Mouse (Mus musculus) lung, postnatal 0 days (tissue): ENCODE measurements around the gene Extl1.

ENCODE experiments used
- CTCF ChIP-seq: IDR thresholded peaks from 2 replicates; pipeline ENCODE4 v1.5.1; 2016; ENCODE audit warnings: antibody characterized with exemption, mild to moderate bottlenecking
- EP300 ChIP-seq: IDR thresholded peaks from 2 replicates; pipeline ENCODE4 v1.6.1; 2016; ENCODE audit warnings: antibody characterized with exemption, mild to moderate bottlenecking, control low read depth

- TF ChIP-seq CTCF (no peak), EP300 (no peak)
Measured at GRCm38 (mm10) chr4:134316390-134316789, 67.3 kb downstream of the Extl1 start.
